Mouse (Mus musculus) kidney, postnatal 10 days (tissue): ENCODE measurements around the gene Fermt1.

Experiments used
- DNase-seq: peaks from one replicate; pipeline ENCODE4 v3.0.0; 2021; ENCODE audit warnings: mixed read lengths

The Fermt1 gene

GRCm38 (mm10) chr2:132914785-132915184 lies 30.9 kb downstream of the Fermt1 start:
- no peak for DNase-seq

DNA sequence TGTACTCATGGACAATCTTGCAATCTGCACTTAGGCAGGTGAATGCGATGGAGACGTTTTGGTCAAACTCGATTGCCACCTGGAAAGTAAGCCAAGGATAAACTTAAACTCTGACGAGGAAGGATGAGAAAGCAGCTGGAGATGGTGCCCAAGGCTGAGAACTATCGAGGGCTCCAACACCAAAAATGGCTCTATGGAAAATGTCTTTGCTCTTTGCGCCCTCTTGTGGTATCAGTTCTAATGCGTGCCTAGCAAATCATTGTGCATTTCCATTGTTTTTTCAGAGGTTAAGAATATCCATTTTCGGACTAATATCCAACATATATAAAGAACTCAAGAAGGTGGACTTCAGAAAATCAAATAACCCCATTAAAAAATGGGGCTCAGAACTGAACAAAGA lies 38.9 kb downstream of the Fermt1 start:
- peak; percentile 57 for DNase-seq

DNA sequence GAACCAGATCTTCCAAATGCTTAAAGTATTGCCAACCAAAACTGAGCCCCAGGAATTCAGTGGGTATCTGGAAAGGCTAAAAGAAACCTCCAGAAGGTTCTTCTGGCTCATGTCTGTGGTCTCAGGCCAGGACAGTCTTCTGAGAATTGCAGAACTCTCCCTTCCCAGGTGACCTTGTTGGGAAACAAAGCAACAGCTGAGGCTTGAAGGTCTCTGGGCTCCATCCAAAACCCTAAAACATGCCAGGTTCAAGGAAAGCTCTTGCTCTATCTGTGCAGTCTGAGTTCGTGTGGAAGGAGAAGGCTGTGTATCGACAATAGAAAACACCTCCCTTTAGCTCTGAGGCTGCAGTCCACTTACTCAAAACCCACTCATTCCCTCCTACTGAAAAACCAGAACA lies 40.7 kb downstream of the Fermt1 start:
- no peak for DNase-seq

- peak; percentile 63 for DNase-seq
These were observed 42.2 kb downstream of the Fermt1 start for GRCm38 (mm10) chr2:132903498-132903897.

- DNase-seq = no peak
These were observed 43.6 kb downstream of the Fermt1 start for GRCm38 (mm10) chr2:132902056-132902455.

GRCm38 (mm10) chr2:132901636-132902035 lies 44.1 kb downstream of the Fermt1 start:
- DNase-seq = no peak

DNA sequence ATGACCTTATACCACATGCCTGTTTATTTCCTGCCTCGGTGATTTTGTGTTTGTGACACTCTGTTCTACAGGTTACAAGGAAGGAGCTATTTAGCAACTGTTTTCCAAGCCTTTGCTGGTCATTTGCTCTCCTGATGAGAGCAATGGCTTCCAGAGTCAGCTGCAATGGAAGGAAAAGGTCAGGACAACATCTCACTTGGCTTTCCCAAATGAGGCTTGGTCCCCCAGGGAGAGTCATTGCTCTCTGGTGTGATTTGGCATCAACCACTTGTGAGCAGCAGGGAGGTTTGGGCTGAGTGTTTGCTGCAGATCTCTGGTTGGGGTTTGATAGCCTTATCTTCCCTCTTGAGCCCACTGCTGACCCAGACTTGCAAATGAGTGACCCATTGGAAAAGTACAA lies 45.1 kb downstream of the Fermt1 start:
- no peak for DNase-seq

- no peak for DNase-seq
These were observed 47.5 kb downstream of the Fermt1 start for GRCm38 (mm10) chr2:132898211-132898610.

- DNase-seq = no peak
These were observed 51.9 kb downstream of the Fermt1 start for GRCm38 (mm10) chr2:132893826-132894225.

DNA sequence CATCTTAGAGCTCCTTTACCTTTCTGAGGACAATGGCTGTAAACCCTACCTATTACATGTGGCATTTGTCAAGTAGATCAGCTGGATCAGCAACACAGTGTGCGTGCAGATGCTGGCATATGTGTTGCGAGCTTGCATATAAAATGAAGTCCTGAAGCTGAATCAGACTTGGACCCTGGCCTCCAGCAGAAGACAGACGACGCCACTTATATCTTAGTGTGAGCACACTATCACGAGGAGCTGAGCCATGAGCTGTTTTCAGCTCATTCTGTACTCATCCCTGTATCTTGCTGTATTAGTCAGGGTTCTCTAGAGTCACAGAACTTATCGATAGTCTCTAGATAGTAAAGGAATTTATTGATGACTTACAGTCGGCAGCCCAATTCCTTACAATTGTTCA lies 60.4 kb downstream of the Fermt1 start:
- DNase-seq = no peak

GRCm38 (mm10) chr2:132884303-132884967 lies 61.3 kb downstream of the Fermt1 start:
- no peak for DNase-seq

DNA sequence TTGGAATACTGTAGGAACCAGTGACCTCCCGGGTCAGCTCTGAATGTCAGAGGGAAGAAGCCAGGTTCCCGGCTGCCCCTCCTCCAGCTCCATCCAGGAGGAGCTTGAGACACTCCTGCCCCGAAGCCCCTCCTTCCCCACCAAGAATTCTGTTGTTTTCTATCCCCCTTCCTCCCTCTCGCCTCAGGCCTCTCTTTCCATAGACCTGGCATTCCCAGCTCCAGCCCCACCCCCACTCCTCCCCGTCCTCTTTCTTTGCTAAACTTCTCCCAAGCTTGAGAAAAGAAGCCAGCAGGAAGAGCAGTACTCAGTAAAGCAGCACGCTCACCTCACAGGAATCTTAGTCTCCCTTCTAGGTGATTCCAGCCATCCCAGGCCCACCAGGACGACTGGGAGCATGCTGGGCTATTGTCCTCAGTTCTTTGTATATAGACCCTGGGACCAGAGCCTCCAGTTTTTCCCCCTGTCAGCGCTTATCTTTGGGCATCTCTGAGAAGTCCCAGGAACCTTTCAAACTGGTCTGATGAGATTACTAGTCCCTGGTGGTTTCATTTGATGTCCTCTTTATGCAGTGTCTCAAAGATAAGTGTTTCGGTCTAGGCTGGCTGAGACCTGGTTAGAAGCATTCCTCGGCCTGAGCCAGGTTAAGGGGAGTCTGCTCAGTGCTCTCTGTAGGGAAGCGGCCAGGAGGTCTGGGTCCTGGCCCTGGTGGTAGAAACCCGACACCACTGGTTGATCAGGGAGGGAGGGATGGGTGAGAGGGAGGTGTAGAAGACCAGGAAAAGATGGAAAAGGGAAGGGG lies 64.7 kb downstream of the Fermt1 start, which contains the start of gene Lrrn4:
Gene Lrrn4 (minus strand): TSS at position 48 of the 802 bp plus-strand sequence.
- DNase-seq = no peak

DNA sequence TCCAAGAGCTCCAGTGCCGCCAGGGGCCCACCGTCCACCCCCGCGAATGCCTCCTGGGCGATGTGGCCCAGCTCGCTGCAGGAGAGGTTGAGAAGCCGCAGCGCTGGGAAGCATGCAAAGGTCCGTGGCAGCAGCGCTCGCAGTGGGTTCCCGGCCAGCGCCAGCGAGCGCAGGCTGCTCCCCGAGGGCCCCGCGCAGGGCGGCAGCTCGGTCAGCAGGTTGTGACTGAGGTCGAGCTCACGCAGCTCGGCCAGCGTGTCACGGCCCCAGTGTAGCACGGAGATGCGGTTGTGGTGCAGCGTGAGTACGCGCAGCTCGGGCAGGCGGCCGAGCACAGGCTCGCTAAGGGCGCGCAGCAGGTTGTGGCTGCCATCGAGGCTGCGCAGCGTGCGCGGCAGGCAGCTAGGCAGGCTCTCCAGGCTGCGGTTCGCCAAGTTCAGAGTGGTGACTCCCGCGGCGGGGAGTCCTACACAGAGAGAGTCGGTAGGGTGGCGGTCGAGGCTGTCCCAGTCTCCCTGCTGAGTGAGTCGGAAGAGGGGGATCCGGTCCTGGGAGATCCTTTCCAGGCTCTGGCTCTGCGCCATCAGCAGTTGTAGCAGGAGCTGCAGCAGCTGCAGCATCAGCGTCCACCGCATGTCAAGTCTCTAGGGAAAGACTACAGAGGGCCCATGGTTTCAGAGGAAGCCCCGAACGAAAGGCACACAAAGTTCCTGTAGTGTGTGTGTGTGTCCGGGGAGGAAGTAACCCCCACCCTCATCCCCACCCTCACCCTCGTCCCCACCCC lies 66.3 kb downstream of the Fermt1 start:
- DNase-seq = peak; percentile 74

DNA sequence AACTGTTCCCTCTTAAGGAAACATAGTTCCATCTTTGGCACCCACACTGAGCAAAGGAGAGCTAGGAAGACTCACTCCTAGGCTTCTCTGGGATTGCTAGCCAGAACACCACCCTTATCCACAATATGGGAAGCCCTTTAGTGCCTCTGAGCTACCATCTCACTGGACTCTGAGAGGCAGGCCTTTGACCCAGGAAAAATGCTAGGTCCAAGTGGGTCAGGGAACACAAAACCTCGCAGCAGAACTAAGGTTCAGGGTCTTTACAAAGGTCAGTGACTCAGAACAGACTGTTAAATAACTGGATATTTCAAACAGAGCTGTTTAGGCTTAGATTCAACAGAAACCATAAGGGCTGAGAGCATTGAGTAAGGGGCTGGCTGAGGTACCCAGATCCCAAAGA lies 68.7 kb downstream of the Fermt1 start:
- DNase-seq = no peak

DNA sequence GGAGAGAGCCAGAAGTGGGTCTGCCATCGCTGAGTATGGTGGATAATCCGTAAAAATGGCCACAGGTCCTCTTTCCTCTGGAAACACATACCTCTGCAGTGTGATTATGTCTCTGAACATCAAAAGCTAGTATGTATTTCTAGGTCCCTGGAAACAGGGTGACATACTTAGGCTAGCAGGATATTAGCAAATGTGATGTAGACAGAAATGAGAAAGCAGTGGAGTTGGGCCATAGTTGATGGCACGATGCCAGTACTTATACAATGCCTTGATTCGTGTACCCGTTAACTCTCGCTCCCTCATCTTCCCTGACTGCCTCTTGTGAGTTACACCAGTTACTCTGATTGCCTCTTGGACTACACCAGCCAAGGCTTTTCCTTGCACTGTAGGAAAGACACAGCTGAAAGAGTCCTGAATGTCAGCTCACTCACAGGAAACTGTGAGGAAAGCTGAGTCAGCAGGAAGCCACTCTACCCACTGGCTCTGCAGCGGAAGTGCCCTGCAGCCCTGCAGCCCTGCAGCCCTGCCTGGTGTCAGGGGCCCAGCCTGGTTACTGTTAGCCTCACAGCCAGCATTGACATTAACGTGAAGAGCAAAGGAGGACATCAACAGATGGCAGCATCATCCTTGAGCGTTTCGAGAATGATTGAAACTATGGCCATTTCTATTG lies 71.9 kb downstream of the Fermt1 start:
- no peak for DNase-seq

- peak; percentile 64 for DNase-seq
These were observed 74.0 kb downstream of the Fermt1 start for GRCm38 (mm10) chr2:132871663-132872062.

DNA sequence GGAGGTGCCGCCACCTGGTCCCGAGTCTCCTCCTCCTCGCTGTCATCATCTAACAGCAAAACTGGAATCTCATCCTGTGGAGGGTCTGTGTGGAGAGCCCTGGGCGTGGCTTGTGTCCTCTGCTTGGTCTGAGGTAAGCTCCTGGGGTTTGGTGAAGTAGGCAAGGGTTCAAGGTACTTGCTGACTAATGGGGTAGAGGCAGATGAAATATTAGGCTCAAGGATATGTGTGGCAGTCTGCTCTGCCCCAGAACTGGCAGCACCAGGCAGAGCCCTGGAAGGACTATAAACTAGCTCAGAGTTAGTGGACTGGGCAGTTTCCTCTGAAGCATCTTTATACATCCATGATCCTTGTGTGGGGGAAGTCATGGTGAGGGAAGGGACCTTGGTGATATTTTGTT lies 75.4 kb downstream of the Fermt1 start:
- no peak for DNase-seq

DNA sequence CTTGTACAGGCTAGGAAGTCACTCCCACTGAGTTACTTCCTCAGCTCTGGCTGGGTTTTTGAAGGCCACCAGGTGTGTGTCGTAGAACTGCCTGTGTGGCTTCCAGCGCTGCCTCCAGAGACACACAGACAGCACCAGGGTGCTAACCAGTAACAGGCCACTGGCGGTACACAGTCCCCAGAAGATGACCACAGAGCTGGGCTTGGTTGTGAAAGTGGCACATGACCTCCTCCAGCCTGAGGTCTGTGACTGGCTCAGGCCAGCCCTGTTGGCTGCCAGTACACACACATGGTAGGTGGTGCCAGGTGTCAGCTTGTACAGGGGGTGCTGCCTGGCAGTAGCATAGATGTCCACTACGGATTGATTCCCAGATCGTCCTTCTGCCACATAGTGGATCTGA lies 76.0 kb downstream of the Fermt1 start:
- peak; percentile 10 for DNase-seq

- DNase-seq = no peak
These were observed 78.2 kb downstream of the Fermt1 start for GRCm38 (mm10) chr2:132867521-132867920.

GRCm38 (mm10) chr2:132863325-132863724 lies 82.4 kb downstream of the Fermt1 start:
- DNase-seq = no peak

DNA sequence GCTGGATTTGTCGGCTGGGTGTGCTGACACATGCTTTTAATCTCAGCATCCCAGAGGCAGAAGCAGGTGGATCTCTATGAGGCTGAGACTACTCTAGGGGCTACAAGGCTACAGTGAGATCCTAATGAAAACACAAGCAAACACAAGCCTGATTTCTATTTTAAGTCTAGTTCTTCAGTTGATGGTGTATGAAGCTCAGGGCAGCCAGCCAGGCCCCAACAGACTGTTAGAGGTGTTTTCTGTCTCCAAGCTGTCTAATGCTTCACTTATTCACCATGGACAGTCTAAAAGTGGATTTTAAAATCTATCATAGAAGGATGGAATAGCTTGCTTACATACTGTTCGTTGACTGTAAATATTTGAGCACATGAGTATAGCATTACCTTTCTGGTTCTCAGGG lies 84.2 kb downstream of the Fermt1 start:
- DNase-seq = no peak

DNA sequence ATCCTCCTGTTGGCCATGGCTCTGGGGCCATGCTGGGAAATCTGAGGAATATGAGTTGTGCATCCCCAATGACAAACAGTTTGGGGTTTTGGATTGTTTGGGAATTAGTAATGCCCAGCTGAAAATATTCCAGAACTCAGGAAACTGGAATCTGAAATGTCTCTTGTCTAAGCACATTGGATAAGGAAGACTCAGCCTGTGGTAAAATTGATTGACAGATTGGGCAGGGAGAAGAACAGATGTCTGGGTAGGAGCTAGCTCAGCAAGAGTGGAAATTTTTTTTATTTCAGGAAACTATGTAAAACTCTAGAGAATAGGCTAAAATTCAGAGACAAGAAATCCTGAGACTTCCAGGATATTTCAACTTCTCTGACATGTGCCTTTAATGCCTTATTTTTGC lies 85.3 kb downstream of the Fermt1 start:
- no peak for DNase-seq

DNA sequence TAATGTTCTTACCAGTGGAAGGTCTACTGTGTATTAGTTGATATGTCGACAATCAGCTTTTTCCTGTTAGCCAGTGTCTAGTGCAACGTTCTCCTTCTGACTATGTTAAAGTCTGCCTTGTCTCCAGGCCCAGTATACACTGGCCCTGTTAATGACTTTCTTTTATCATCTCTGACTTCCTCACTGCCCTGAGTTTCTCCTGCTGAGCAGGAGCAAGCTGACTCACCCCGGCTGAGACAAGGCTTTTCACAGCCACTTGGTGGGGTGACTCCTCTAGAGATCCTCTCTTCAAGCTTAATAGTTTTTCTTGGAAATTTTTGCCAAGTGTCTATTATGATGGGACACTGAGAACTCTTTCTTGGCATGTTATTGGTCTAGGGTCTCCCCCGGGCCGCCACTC lies 89.4 kb downstream of the Fermt1 start:
- no peak for DNase-seq
